Mouse (Mus musculus) myocyte (in vitro differentiated cells): Measurements from ENCODE around the gene Rtel1. TPM values are rescaled to one million over a fixed set of nuclear protein-coding genes. Genes with fewer than 3 reads are reported as not detected.

Experiments
- H3K27me3 ChIP-seq: one replicate; pipeline ENCODE4 v1.6.1; 2011; ENCODE audit not compliant: control insufficient read depth, insufficient read depth, insufficient read length
- H3K36me3 ChIP-seq: one replicate; pipeline ENCODE4 v1.6.1; 2011; ENCODE audit not compliant: control insufficient read depth, insufficient read depth
- H3K4me2 ChIP-seq: one replicate; pipeline ENCODE4 v1.6.1; 2011; ENCODE audit warnings: low read depth, control low read depth
- H3K4me3 ChIP-seq: one replicate; pipeline ENCODE4 v1.5.1; 2011; ENCODE audit warnings: mild to moderate bottlenecking, control low read depth, moderate library complexity
- H3K79me2 ChIP-seq: one replicate; pipeline ENCODE4 v1.6.1; 2011; ENCODE audit not compliant: control insufficient read depth, insufficient read depth
- H3ac ChIP-seq: one replicate; pipeline ENCODE4 v1.6.1; 2011; ENCODE audit not compliant: control insufficient read depth, insufficient read length
- CEBPB ChIP-seq: IDR thresholded peaks from 2 replicates; pipeline ENCODE4 v1.6.1; 2011; ENCODE audit warnings: mild to moderate bottlenecking, moderate library complexity; ENCODE audit not compliant: poor library complexity, insufficient read depth, severe bottlenecking
- E2F4 ChIP-seq: IDR thresholded peaks from one replicate; pipeline ENCODE4 v1.6.1; 2011; ENCODE audit warnings: mild to moderate bottlenecking, control low read depth, moderate library complexity; ENCODE audit not compliant: insufficient read depth
- MAX ChIP-seq: IDR thresholded peaks from one replicate; pipeline ENCODE4 v1.6.1; 2011; ENCODE audit warnings: low read depth, mild to moderate bottlenecking, control low read depth
- MYOD1 ChIP-seq, 3 experiments: IDR thresholded peaks; one replicate each; pipeline ENCODE4 v1.6.1; 2011; ENCODE audit warnings: control low read depth in 2 of 3, low read depth in 2 of 3, mild to moderate bottlenecking in 2 of 3, moderate library complexity in 1 of 3; ENCODE audit not compliant: insufficient read length in 2 of 3, control insufficient read depth in 1 of 3
- MYOG ChIP-seq, 3 experiments: IDR thresholded peaks; one replicate each; pipeline ENCODE4 v1.6.1; 2011; ENCODE audit warnings: control low read depth in 2 of 3, low read depth in 2 of 3, mild to moderate bottlenecking in 2 of 3; ENCODE audit not compliant: insufficient read length in 2 of 3, control insufficient read depth in 1 of 3, insufficient read depth in 1 of 3
- POLR2A ChIP-seq: IDR thresholded peaks from one replicate; pipeline ENCODE4 v1.6.1; 2011; ENCODE audit warnings: low read depth, mild to moderate bottlenecking, control low read depth, moderate library complexity; ENCODE audit not compliant: insufficient read length
- POLR2AphosphoS2 ChIP-seq: IDR thresholded peaks from one replicate; pipeline ENCODE4 v1.6.1; 2011; ENCODE audit warnings: low read depth, control low read depth; ENCODE audit not compliant: insufficient read length
- REST ChIP-seq: IDR thresholded peaks from one replicate; pipeline ENCODE4 v1.6.1; 2011; ENCODE audit warnings: mild to moderate bottlenecking, control low read depth, moderate library complexity; ENCODE audit not compliant: insufficient read depth, insufficient read length
- SRF ChIP-seq: IDR thresholded peaks from one replicate; pipeline ENCODE4 v1.6.1; 2011; ENCODE audit warnings: low read depth; ENCODE audit not compliant: control insufficient read depth, insufficient read length
- TCF12 ChIP-seq: IDR thresholded peaks from one replicate; pipeline ENCODE4 v1.6.1; 2011; ENCODE audit warnings: mild to moderate bottlenecking, control low read depth; ENCODE audit not compliant: poor library complexity, insufficient read depth, severe bottlenecking
- TCF3 ChIP-seq: IDR thresholded peaks from one replicate; pipeline ENCODE4 v1.6.1; 2011; ENCODE audit warnings: low read depth, control low read depth; ENCODE audit not compliant: insufficient read length
- USF1 ChIP-seq: IDR thresholded peaks from one replicate; pipeline ENCODE4 v1.6.1; 2011; ENCODE audit warnings: low read depth, mild to moderate bottlenecking, control low read depth, moderate library complexity
- polyA plus RNA-seq: library from polyadenylated mRNA; unstranded; fragments of >200 nt; fragmentation: generic; extraction: Trizol; gene quantifications from one replicate; pipeline ENCODE4 v1.2.1, GENCODE M21; 2012; ENCODE audit warnings: missing spikeins

Gene Rtel1
- polyA plus RNA-seq, 1 experiment, result 23.6 TPM

GRCm38 (mm10) chr2:181390136-181390870, 70.8 kb downstream of the Rtel1 start:
- H3K4me3 ChIP-seq, result no peak overlapping the region
- H3K27me3 ChIP-seq, result no peaks in the 10 kb centered on the region
- no peak overlapping the region for H3ac ChIP-seq
- H3K36me3 ChIP-seq, result no peaks in the 10 kb centered on the region
- H3K4me2 ChIP-seq, result no peak overlapping the region
- no peaks in the 10 kb centered on the region for H3K79me2 ChIP-seq
- TF ChIP-seq SRF, result no peak
- TF ChIP-seq CEBPB, result no peak
- no peak for TF ChIP-seq MAX
- TF ChIP-seq TCF3, result no peak
- TF ChIP-seq E2F4, result no peak
- no peak for TF ChIP-seq MYOG (IDR thresholded peaks at IDR 0.05; ENCODE audit: control insufficient read depth in 1 of 3, insufficient read depth in 1 of 3, insufficient read length in 2 of 3, low read depth in 2 of 3)
- no peak for TF ChIP-seq POLR2A
- no peak for TF ChIP-seq TCF12
- TF ChIP-seq REST, result no peak
- TF ChIP-seq POLR2AphosphoS2, result no peak

- peak; percentile 18 for TF ChIP-seq POLR2AphosphoS2
- TF ChIP-seq MYOD1 (IDR thresholded peaks at IDR 0.05; ENCODE audit: control insufficient read depth in 1 of 3, insufficient read length in 2 of 3, low read depth in 2 of 3), result no peak
- no peak for TF ChIP-seq CEBPB
- TF ChIP-seq TCF3, result no peak
- no peak for TF ChIP-seq USF1
- Histone ChIP-seq H3K4me2 (no peak overlapping the region), H3K27me3 (no peaks in the 10 kb centered on the region), H3ac (no peak overlapping the region), H3K36me3 (no peaks in the 10 kb centered on the region), H3K4me3 (no peak overlapping the region), H3K79me2 (no peaks in the 10 kb centered on the region)
Observed at GRCm38 (mm10) chr2:181391022-181391421, 71.5 kb downstream of the Rtel1 start.

DNA sequence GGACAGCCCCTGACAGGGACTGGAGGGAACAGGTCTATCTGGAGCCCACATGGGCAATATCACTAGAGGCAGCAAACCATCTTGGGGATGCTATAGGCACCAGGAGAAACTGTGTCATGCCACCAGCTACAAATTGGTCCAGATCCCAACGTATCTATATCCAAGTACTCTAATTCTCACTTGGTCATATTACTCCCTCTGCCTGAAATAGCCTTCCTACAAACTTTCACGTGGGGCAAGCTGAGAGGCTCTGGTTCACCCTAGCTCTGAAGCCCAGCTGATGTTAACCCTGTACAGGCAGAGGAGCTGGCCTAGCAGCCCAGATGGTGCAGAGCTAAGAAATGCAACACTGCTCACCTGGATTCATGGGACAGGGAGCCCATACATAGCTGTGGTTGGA, 72.0 kb downstream of the Rtel1 start:
- Histone ChIP-seq H3K27me3 (no peaks in the 10 kb centered on the region), H3ac (no peak overlapping the region), H3K36me3 (no peaks in the 10 kb centered on the region), H3K4me3 (no peak overlapping the region), H3K4me2 (no peak overlapping the region), H3K79me2 (no peaks in the 10 kb centered on the region)
- TF ChIP-seq SRF (no peak), REST (no peak), MYOG (IDR thresholded peaks at IDR 0.05; ENCODE audit: control insufficient read depth in 1 of 3, insufficient read depth in 1 of 3, insufficient read length in 2 of 3, low read depth in 2 of 3) (no peak), E2F4 (no peak), CEBPB (no peak), POLR2AphosphoS2 (no peak), MAX (no peak), USF1 (no peak)

DNA sequence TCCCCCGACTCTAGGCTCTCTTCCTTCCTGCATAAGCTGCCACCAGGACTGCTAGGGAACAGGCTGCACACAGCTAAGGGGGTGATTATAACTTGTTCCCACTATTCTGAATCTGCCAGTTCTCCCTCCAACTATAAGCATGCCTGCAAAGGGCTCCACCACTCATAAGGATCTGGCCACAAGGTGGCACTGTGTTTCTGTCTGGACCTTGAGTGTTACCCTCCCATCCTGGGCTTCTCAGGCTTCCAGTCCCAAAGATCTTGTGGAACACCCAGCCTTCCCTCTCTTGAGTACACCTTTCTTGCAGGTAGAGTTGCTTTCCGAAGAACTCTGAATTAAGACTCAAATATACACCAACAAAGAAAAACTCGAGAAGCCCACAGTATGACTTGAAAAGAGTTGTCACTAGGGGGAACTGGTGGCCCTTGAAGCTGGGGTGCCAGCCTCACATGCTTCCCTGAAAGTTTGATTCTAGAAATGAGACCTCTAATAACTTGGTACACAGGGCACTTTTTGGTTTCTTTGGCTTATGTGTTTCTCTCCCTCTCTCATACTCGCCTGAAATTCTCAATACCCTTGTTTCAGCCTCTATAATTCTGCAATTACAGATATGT, 73.2 kb downstream of the Rtel1 start:
- H3K4me3 ChIP-seq, result no peak overlapping the region
- no peak overlapping the region for H3ac ChIP-seq
- TF ChIP-seq SRF (no peak), CEBPB (no peak), REST (no peak), POLR2A (no peak), MYOD1 (IDR thresholded peaks at IDR 0.05; ENCODE audit: control insufficient read depth in 1 of 3, insufficient read length in 2 of 3, low read depth in 2 of 3) (no peak), MAX (no peak), E2F4 (no peak), USF1 (no peak), MYOG (IDR thresholded peaks at IDR 0.05; ENCODE audit: control insufficient read depth in 1 of 3, insufficient read depth in 1 of 3, insufficient read length in 2 of 3, low read depth in 2 of 3) (no peak), TCF12 (no peak)
- H3K36me3 ChIP-seq, result no peaks in the 10 kb centered on the region
- no peaks in the 10 kb centered on the region for H3K79me2 ChIP-seq
- H3K4me2 ChIP-seq, result no peak overlapping the region
- no peaks in the 10 kb centered on the region for H3K27me3 ChIP-seq

GRCm38 (mm10) chr2:181394086-181394485, 74.5 kb downstream of the Rtel1 start:
- no peak overlapping the region for H3K4me3 ChIP-seq
- no peak for TF ChIP-seq POLR2AphosphoS2
- TF ChIP-seq MAX, result no peak
- TF ChIP-seq E2F4, result no peak
- TF ChIP-seq TCF12, result no peak
- no peak for TF ChIP-seq REST
- no peak for TF ChIP-seq SRF
- no peak for TF ChIP-seq MYOG (IDR thresholded peaks at IDR 0.05; ENCODE audit: control insufficient read depth in 1 of 3, insufficient read depth in 1 of 3, insufficient read length in 2 of 3, low read depth in 2 of 3)
- no peak for TF ChIP-seq USF1
- no peak for TF ChIP-seq CEBPB
- no peak for TF ChIP-seq MYOD1 (IDR thresholded peaks at IDR 0.05; ENCODE audit: control insufficient read depth in 1 of 3, insufficient read length in 2 of 3, low read depth in 2 of 3)
- TF ChIP-seq TCF3, result no peak
- no peak for TF ChIP-seq POLR2A
- H3K27me3 ChIP-seq, result no peaks in the 10 kb centered on the region
- H3K36me3 ChIP-seq, result no peaks in the 10 kb centered on the region
- H3K79me2 ChIP-seq, result no peaks in the 10 kb centered on the region
- no peak overlapping the region for H3ac ChIP-seq
- no peak overlapping the region for H3K4me2 ChIP-seq
